Mouse (Mus musculus): ENCODE data around the gene Bbs9. TPM values are rescaled to one million over a fixed set of nuclear protein-coding genes. Genes with fewer than 3 reads are reported as not detected.
"Not testable (repeated sequence)": the region's sequence is repeated elsewhere in the genome, so short reads cannot be mapped to it uniquely, and the experiment has no call there.

Bbs9 gene
- polyA plus RNA-seq, 1 experiment from 2014 or later: 13.0 TPM

GRCm38 (mm10) chr9:22708970-22709726 is 233.6 kb downstream of the Bbs9 start:
- no peaks in the 10 kb centered on the region for H3K27me3 ChIP-seq
- 0 out of 2 replicates have a peak, but pooled peaks have one; percentile 65 for ATAC-seq (ENCODE audit: insufficient number of reproducible peaks, low FRiP score, low TSS enrichment, low read depth)
- no peak overlapping the region for H3K4me2 ChIP-seq
- H3K9me3 ChIP-seq: no peaks in the 10 kb centered on the region
- H3K27ac ChIP-seq: peak overlapping the region; percentile 70
- H3K36me3 ChIP-seq: no peaks in the 10 kb centered on the region
- no peak overlapping the region for H3K4me3 ChIP-seq
- peaks cover 11% of the 10 kb centered on the region for H3K4me1 ChIP-seq
- WGBS: 28% methylated on average over 19 of the region's 19 CpGs
- H3K9ac ChIP-seq: no peak overlapping the region

- ATAC-seq (ENCODE audit: insufficient number of reproducible peaks, low FRiP score, low TSS enrichment, low read depth): no peak
- WGBS: 46% methylated on average over 7 of the region's 7 CpGs
- H3K4me2 ChIP-seq: no peak overlapping the region
Measured at GRCm38 (mm10) chr9:22710032-22710431, 234.5 kb downstream of the Bbs9 start.

GRCm38 (mm10) chr9:22711339-22711738 is 235.8 kb downstream of the Bbs9 start:
- Histone ChIP-seq H3K9me3 (no peaks in the 10 kb centered on the region), H3K4me2 (no peak overlapping the region), H3K36me3 (no peaks in the 10 kb centered on the region), H3K27ac (no peak overlapping the region), H3K4me3 (no peak overlapping the region), H3K4me1 (peaks cover 11% of the 10 kb centered on the region), H3K27me3 (no peaks in the 10 kb centered on the region), H3K9ac (no peak overlapping the region)
- WGBS: 74% methylated on average over 2 of the region's 2 CpGs
- ATAC-seq (ENCODE audit: insufficient number of reproducible peaks, low FRiP score, low TSS enrichment, low read depth): no peak

More at GRCm38 (mm10) chr9:22710032-22710431, 234.5 kb downstream of the Bbs9 start:
- Histone ChIP-seq H3K36me3 (no peaks in the 10 kb centered on the region), H3K27ac (peak overlapping the region; percentile 43; the same call in 1 of the 2 replicates), H3K4me1 (peaks cover 11% of the 10 kb centered on the region), H3K9me3 (no peaks in the 10 kb centered on the region), H3K4me3 (no peak overlapping the region), H3K9ac (no peak overlapping the region), H3K27me3 (no peaks in the 10 kb centered on the region)

- Histone ChIP-seq H3K4me1 (peaks cover 11% of the 10 kb centered on the region), H3K4me3 (no peak overlapping the region), H3K27me3 (no peaks in the 10 kb centered on the region), H3K9ac (no peak overlapping the region), H3K9me3 (no peaks in the 10 kb centered on the region), H3K4me2 (no peak overlapping the region), H3K36me3 (no peaks in the 10 kb centered on the region), H3K27ac (no peak overlapping the region)
- ATAC-seq (ENCODE audit: insufficient number of reproducible peaks, low FRiP score, low TSS enrichment, low read depth): no peak
- 79% methylated on average over 3 of the region's 3 CpGs for WGBS
Measured at GRCm38 (mm10) chr9:22712743-22713142, 237.2 kb downstream of the Bbs9 start.

GRCm38 (mm10) chr9:22713286-22713685 is 237.8 kb downstream of the Bbs9 start:
- not testable (repeated sequence) for H3K27me3 ChIP-seq; H3K4me2 ChIP-seq; H3K9ac ChIP-seq; H3K36me3 ChIP-seq; ATAC-seq (ENCODE audit: insufficient number of reproducible peaks, low FRiP score, low TSS enrichment, low read depth); H3K27ac ChIP-seq; H3K9me3 ChIP-seq; H3K4me3 ChIP-seq
- peaks cover 11% of the 10 kb centered on the region for H3K4me1 ChIP-seq
- 37% methylated on average over 4 of the region's 4 CpGs for WGBS

GRCm38 (mm10) chr9:22717583-22717982 is 242.1 kb downstream of the Bbs9 start:
- Histone ChIP-seq H3K4me1 (no peaks in the 10 kb centered on the region; the same call in 1 of the 2 replicates), H3K9me3 (no peaks in the 10 kb centered on the region), H3K27ac (no peak overlapping the region), H3K4me2 (no peak overlapping the region), H3K36me3 (no peaks in the 10 kb centered on the region), H3K4me3 (no peak overlapping the region), H3K9ac (no peak overlapping the region), H3K27me3 (no peaks in the 10 kb centered on the region)
- WGBS: 87% methylated on average over 4 of the region's 4 CpGs
- ATAC-seq (ENCODE audit: insufficient number of reproducible peaks, low FRiP score, low TSS enrichment, low read depth): no peak

- Histone ChIP-seq H3K4me1 (no peaks in the 10 kb centered on the region), H3K27ac (no peak overlapping the region), H3K36me3 (no peaks in the 10 kb centered on the region), H3K27me3 (no peaks in the 10 kb centered on the region), H3K4me3 (no peak overlapping the region), H3K9ac (no peak overlapping the region), H3K9me3 (no peaks in the 10 kb centered on the region), H3K4me2 (no peak overlapping the region)
- ATAC-seq (ENCODE audit: insufficient number of reproducible peaks, low FRiP score, low TSS enrichment, low read depth): no peak
- WGBS: 60% methylated on average over 8 of the region's 8 CpGs
Measured at GRCm38 (mm10) chr9:22718174-22718823, 242.8 kb downstream of the Bbs9 start.

GRCm38 (mm10) chr9:22732646-22733045 is 257.1 kb downstream of the Bbs9 start:
- 72% methylated on average over 1 of the region's 1 CpGs for WGBS
- Histone ChIP-seq H3K36me3 (no peaks in the 10 kb centered on the region), H3K27ac (no peak overlapping the region), H3K4me2 (no peak overlapping the region), H3K27me3 (no peaks in the 10 kb centered on the region), H3K4me3 (no peak overlapping the region), H3K9me3 (no peaks in the 10 kb centered on the region), H3K9ac (no peak overlapping the region), H3K4me1 (no peaks in the 10 kb centered on the region)
- ATAC-seq (ENCODE audit: insufficient number of reproducible peaks, low FRiP score, low TSS enrichment, low read depth): no peak

- no peak for ATAC-seq (ENCODE audit: insufficient number of reproducible peaks, low FRiP score, low TSS enrichment, low read depth)
- no peak overlapping the region for H3K4me2 ChIP-seq
- WGBS: 34% methylated on average over 8 of the region's 8 CpGs
- no peak overlapping the region for H3K27ac ChIP-seq
- H3K36me3 ChIP-seq: no peaks in the 10 kb centered on the region
- no peaks in the 10 kb centered on the region for H3K9me3 ChIP-seq
- H3K4me1 ChIP-seq: no peaks in the 10 kb centered on the region
- no peaks in the 10 kb centered on the region for H3K27me3 ChIP-seq
- no peak overlapping the region for H3K9ac ChIP-seq
- H3K4me3 ChIP-seq: no peak overlapping the region
Measured at GRCm38 (mm10) chr9:22734954-22735353, 259.4 kb downstream of the Bbs9 start.

- Histone ChIP-seq H3K9ac (no peak overlapping the region), H3K9me3 (no peaks in the 10 kb centered on the region), H3K27me3 (no peaks in the 10 kb centered on the region), H3K36me3 (no peaks in the 10 kb centered on the region), H3K4me3 (no peak overlapping the region), H3K4me1 (no peaks in the 10 kb centered on the region), H3K27ac (no peak overlapping the region), H3K4me2 (no peak overlapping the region)
- ATAC-seq (ENCODE audit: insufficient number of reproducible peaks, low FRiP score, low TSS enrichment, low read depth): no peak
- 82% methylated on average over 8 of the region's 8 CpGs for WGBS
Measured at GRCm38 (mm10) chr9:22735385-22735784, 259.9 kb downstream of the Bbs9 start.

- Histone ChIP-seq H3K4me3 (no peak overlapping the region), H3K36me3 (no peaks in the 10 kb centered on the region), H3K4me1 (no peaks in the 10 kb centered on the region), H3K9me3 (no peaks in the 10 kb centered on the region), H3K4me2 (no peak overlapping the region), H3K27me3 (no peaks in the 10 kb centered on the region), H3K27ac (no peak overlapping the region), H3K9ac (no peak overlapping the region)
- ATAC-seq (ENCODE audit: insufficient number of reproducible peaks, low FRiP score, low TSS enrichment, low read depth): no peak
- 43% methylated on average over 6 of the region's 6 CpGs for WGBS
Measured at GRCm38 (mm10) chr9:22737893-22738292, 262.4 kb downstream of the Bbs9 start.

- H3K4me3 ChIP-seq: no peak overlapping the region
- H3K4me2 ChIP-seq: no peak overlapping the region
- 85% methylated on average over 3 of the region's 3 CpGs for WGBS
- H3K4me1 ChIP-seq: no peaks in the 10 kb centered on the region
- H3K9ac ChIP-seq: no peak overlapping the region
- no peak overlapping the region for H3K27ac ChIP-seq
- H3K9me3 ChIP-seq: no peaks in the 10 kb centered on the region
- no peak for ATAC-seq (ENCODE audit: insufficient number of reproducible peaks, low FRiP score, low TSS enrichment, low read depth)
- no peaks in the 10 kb centered on the region for H3K27me3 ChIP-seq
- H3K36me3 ChIP-seq: no peaks in the 10 kb centered on the region
Measured at GRCm38 (mm10) chr9:22738861-22739260, 263.3 kb downstream of the Bbs9 start.

Data from limb, embryonic 15.5 days (tissue).